ENCODE assay signal across 8 mouse cellular contexts in genomic region chr1:153185828-153186803, GRCm38 (mm10). TPM values are rescaled to one million over a fixed set of nuclear protein-coding genes. Genes with fewer than 3 reads are reported as not detected.
A peak's percentile ranks its signal among the peaks of the same experiment; 100 is the strongest.
DNase-seq lines count a peak whose midpoint lies in the region; ATAC-seq and TF ChIP-seq lines count a peak whose summit lies in the region.

Gene Lamc2, minus strand, starts transcription at chr1:153186447.

- DNase-seq in embryo, embryonic 10.5 days (ENCODE audit: low spot score), result peak; percentile 47
- DNase-seq in embryo, embryonic 10 days (ENCODE audit: low spot score), result no peak
- DNase-seq in cerebellum, adult 11 months, result peak; percentile 8
- DNase-seq in stomach, postnatal 0 days (ENCODE audit: low spot score), result peak; percentile 85
- no peak for DNase-seq in ovary, postnatal 10 days (ENCODE audit: low spot score)

- H3K27ac ChIP-seq in kidney, embryonic 15.5 days, result peak within 1 kb of the TSS; percentile 81
- H3K27ac ChIP-seq in lung, embryonic 16.5 days (ENCODE audit: low read length), result peak within 1 kb of the TSS; percentile 79
- peak within 1 kb of the TSS; percentile 78 for H3K27ac ChIP-seq in stomach, postnatal 0 days (replicated peaks)

- no peaks in the 10 kb centered on the region for H3K9me3 ChIP-seq in kidney, embryonic 15.5 days (replicated peaks)
- no peaks in the 10 kb centered on the region for H3K9me3 ChIP-seq in lung, embryonic 16.5 days (ENCODE audit: control insufficient read depth, low read length)
- no peaks in the 10 kb centered on the region for H3K9me3 ChIP-seq in stomach, postnatal 0 days (ENCODE audit: control insufficient read depth, low read length)

- peak within 1 kb of the TSS; percentile 46 for H3K9ac ChIP-seq in kidney, embryonic 15.5 days
- H3K9ac ChIP-seq in lung, embryonic 16.5 days (ENCODE audit: low read length), result peak within 1 kb of the TSS; percentile 73
- H3K9ac ChIP-seq in stomach, postnatal 0 days (ENCODE audit: low read length), result peak within 1 kb of the TSS; percentile 69

- H3K36me3 ChIP-seq in kidney, embryonic 15.5 days, result no peaks in the 10 kb centered on the region
- H3K36me3 ChIP-seq in lung, embryonic 16.5 days (ENCODE audit: control insufficient read depth, insufficient read depth, low read length), result peaks cover 2% of the 10 kb centered on the region; the same call in 1 of the 2 replicates
- no peaks in the 10 kb centered on the region for H3K36me3 ChIP-seq in stomach, postnatal 0 days (ENCODE audit: control insufficient read depth, insufficient read depth, low read length)

- 4% methylated on average over 46 of the region's 46 CpGs for WGBS in kidney, embryonic 15.5 days
- WGBS in lung, embryonic 16.5 days, result 4% methylated on average over 46 of the region's 46 CpGs
- WGBS in stomach, postnatal 0 days, result 6% methylated on average over 46 of the region's 46 CpGs

- ATAC-seq in granulocyte monocyte progenitor cell, adult 5-6 weeks (replicated peaks; ENCODE audit: poor library complexity, severe bottlenecking), result peak; percentile 27; the same call in 1 of the 2 replicates
- ATAC-seq in kidney, embryonic 15.5 days (replicated peaks; ENCODE audit: low FRiP score), result peak; percentile 76
- peak; percentile 90 for ATAC-seq in lung, embryonic 16.5 days (ENCODE audit: low read depth)
- peak; percentile 95 for ATAC-seq in stomach, postnatal 0 days (ENCODE audit: low FRiP score, low TSS enrichment)

- peaks cover 32% of the 10 kb centered on the region for H3K27me3 ChIP-seq in kidney, embryonic 15.5 days
- H3K27me3 ChIP-seq in lung, embryonic 16.5 days (ENCODE audit: control insufficient read depth, insufficient read depth, low read depth, low read length), result peaks cover 5% of the 10 kb centered on the region; the same call in 1 of the 2 replicates
- peaks cover 2% of the 10 kb centered on the region; the same call in 1 of the 2 replicates for H3K27me3 ChIP-seq in stomach, postnatal 0 days (ENCODE audit: control insufficient read depth, insufficient read depth, low read length)

- peak within 1 kb of the TSS; percentile 47 for H3K4me3 ChIP-seq in kidney, embryonic 15.5 days (replicated peaks)
- H3K4me3 ChIP-seq in lung, embryonic 16.5 days (ENCODE audit: low read length), result peak within 1 kb of the TSS; percentile 62
- H3K4me3 ChIP-seq in stomach, postnatal 0 days (ENCODE audit: low read depth, low read length), result peak within 1 kb of the TSS; percentile 49

- peak within 1 kb of the TSS; percentile 87 for H3K4me2 ChIP-seq in kidney, embryonic 15.5 days
- H3K4me2 ChIP-seq in lung, embryonic 16.5 days (ENCODE audit: low read depth, low read length), result peak within 1 kb of the TSS; percentile 74
- H3K4me2 ChIP-seq in stomach, postnatal 0 days (replicated peaks; ENCODE audit: low read depth), result peak within 1 kb of the TSS; percentile 67

- TF ChIP-seq EP300 in stomach, postnatal 0 days (optimal IDR thresholded peaks at IDR 0.05), result no peak

- peaks cover 29% of the 10 kb centered on the region for H3K4me1 ChIP-seq in kidney, embryonic 15.5 days
- H3K4me1 ChIP-seq in lung, embryonic 16.5 days (replicated peaks; ENCODE audit: control insufficient read depth, insufficient read depth, low read length), result peaks cover 11% of the 10 kb centered on the region
- H3K4me1 ChIP-seq in stomach, postnatal 0 days (replicated peaks; ENCODE audit: control insufficient read depth, insufficient read depth), result 0 out of 2 replicates have a peak, but pooled peaks cover 5% of the 10 kb centered on the region

- TF ChIP-seq CTCF in stomach, postnatal 0 days (IDR thresholded peaks at IDR 0.05; ENCODE audit: low read depth), result no peak

RNA-seq across cellular contexts. Expression of gene Lamc2, which starts in this region (rescaled TPM):
- total RNA-seq in granulocyte monocyte progenitor cell, adult 5-6 weeks (2014; fragmentation: Nextera tagmentation), result not detected in 2 replicates
- not detected in 2 replicates for total RNA-seq in granulocyte monocyte progenitor cell, adult 5-6 weeks (2017)
- 42.3 and 43.8 TPM in 2 replicates for polyA plus RNA-seq in kidney, embryonic 15.5 days (2015; fragmentation: Nextera tagmentation; extraction: Ambion mirVana)
- polyA plus RNA-seq in lung, embryonic 16.5 days (2015; fragmentation: Nextera tagmentation; extraction: Ambion mirVana), result 71.8 and 76.1 TPM in 2 replicates
- polyA plus RNA-seq in stomach, postnatal 0 days (2015; fragmentation: Nextera tagmentation; extraction: Ambion mirVana), result 17.6 and 18.2 TPM in 2 replicates

Comparison
In these comparisons a context has a peak if more than half of its experiments do, and no peak if none do; other contexts are left out.
1. DNase-seq: peak in embryo, embryonic 10.5 days (single experiment), cerebellum, adult 11 months (single experiment) and stomach, postnatal 0 days (single experiment); none in embryo, embryonic 10 days (single experiment) and ovary, postnatal 10 days (single experiment).
2. Peak in ATAC-seq in granulocyte monocyte progenitor cell, adult 5-6 weeks; RNA of the gene not detected or under 1 TPM.
3. ATAC-seq: peak in every context shown above with its lines; median percentile 95 in stomach, postnatal 0 days; 90 in lung, embryonic 16.5 days; 76 in kidney, embryonic 15.5 days; 27 in granulocyte monocyte progenitor cell, adult 5-6 weeks.
4. Peak in every context shown above with its lines, with median percentiles within 50 percentile points of each other: H3K27ac ChIP-seq, H3K4me2 ChIP-seq, H3K4me3 ChIP-seq and H3K9ac ChIP-seq.